Mouse (Mus musculus): ENCODE data around the gene Ndufaf5. TPM values are rescaled to one million over a fixed set of nuclear protein-coding genes. Genes with fewer than 3 reads are reported as not detected.

The Ndufaf5 gene
- polyA plus RNA-seq, 1 experiment, result 37.4 TPM

Other genes with a start within 250 kb of the Ndufaf5 start
- gene Tasp1, start 103.8 kb upstream of the Ndufaf5 start, polyA plus RNA-seq (2012; rRNA removed), result 17.8 and 20.3 TPM in 2 replicates
- gene Gm17374, start 18.6 kb upstream of the Ndufaf5 start, polyA plus RNA-seq (2012; rRNA removed), result not detected in 2 replicates
- gene Esf1, start 85 bp upstream of the Ndufaf5 start, polyA plus RNA-seq (2012; rRNA removed), result 11.9 and 14.3 TPM in 2 replicates
- gene Sel1l2, start 219.1 kb downstream of the Ndufaf5 start, polyA plus RNA-seq (2012; rRNA removed), result not detected in 2 replicates
- gene Macrod2, start 224.7 kb downstream of the Ndufaf5 start, polyA plus RNA-seq (2012; rRNA removed), result 24.2 and 25.6 TPM in 2 replicates